Mouse (Mus musculus): Measurements from ENCODE around the gene Myo1a. TPM values are rescaled to one million over a fixed set of nuclear protein-coding genes. Genes with fewer than 3 reads are reported as not detected.

The Myo1a gene
- polyA plus RNA-seq, 1 experiment from 2014 or later: 0.19 TPM

DNA sequence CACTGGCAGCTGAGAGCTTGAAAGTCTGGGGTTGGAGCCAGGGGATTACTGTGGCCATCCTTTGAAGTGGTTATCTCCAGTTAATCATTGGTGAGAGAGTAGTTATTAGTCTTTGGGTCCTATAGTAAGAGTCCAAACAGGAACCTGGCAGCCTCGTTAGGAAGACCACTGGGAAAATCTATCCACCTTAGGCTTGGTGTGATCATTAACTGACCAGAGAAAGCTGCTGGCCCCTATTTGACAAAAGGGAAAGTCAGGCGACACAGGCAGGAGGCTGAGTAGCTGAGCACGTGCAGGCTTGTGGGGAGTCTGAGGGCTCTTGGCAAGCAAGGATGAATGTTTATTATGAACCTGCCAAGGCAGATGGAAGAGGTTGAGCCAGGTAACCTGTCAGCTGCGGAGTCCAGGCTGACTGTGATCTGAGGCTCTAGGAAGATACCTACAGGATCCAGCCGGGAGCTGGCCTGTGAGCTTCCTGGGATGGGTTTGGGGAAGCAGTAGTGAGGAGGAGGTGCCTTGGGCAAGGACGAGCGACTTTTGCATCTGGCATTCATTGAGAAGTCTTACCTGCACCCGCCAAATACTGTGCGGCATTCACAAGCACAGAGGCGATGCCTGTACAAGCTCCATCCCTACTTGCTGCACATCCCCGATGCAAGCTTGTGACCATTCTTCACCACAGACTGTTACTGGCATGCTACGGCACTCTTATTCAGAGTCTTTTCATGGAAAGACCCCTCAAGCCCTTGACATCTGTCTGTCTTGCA, 59.1 kb downstream of the Myo1a start:
- no peak overlapping the region for H3K27ac ChIP-seq (ENCODE audit: low read length)
- no peaks in the 10 kb centered on the region for H3K36me3 ChIP-seq (ENCODE audit: control insufficient read depth, insufficient read depth, low read length)
- no peak overlapping the region for H3K4me3 ChIP-seq (ENCODE audit: low read length)
- no peak overlapping the region for H3K9ac ChIP-seq (ENCODE audit: low read length)
- H3K9me3 ChIP-seq (ENCODE audit: control insufficient read depth, low read length): no peaks in the 10 kb centered on the region
- no peaks in the 10 kb centered on the region for H3K27me3 ChIP-seq (ENCODE audit: control insufficient read depth, insufficient read depth, low read depth, low read length)
- 47% methylated on average over 12 of the region's 12 CpGs for WGBS
- no peaks in the 10 kb centered on the region for H3K4me1 ChIP-seq (replicated peaks; ENCODE audit: control insufficient read depth, insufficient read depth, low read length)
- ATAC-seq (ENCODE audit: low read depth): no peak
- H3K4me2 ChIP-seq (ENCODE audit: low read depth, low read length): no peak overlapping the region

DNA sequence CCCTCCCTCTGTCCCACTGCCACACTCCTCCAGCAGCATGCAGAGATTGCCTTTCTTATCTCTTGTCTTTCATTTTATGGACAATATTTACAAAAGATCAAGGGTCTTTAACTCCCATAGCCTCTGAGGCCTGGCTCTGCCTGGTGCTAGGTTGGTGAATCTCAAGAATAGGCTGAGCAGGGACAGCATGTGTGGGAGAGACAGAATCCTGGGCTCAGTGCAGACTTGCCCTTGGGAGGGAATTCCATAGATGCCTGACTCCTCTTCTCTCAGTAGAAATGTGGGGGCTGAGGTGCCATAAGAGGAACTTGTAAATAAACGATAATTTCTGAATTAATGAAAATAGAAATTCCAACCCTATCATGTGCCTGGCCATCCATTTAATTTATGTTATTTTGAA, 61.6 kb downstream of the Myo1a start:
- Histone ChIP-seq H3K4me1 (replicated peaks; ENCODE audit: control insufficient read depth, insufficient read depth, low read length) (no peaks in the 10 kb centered on the region), H3K27ac (ENCODE audit: low read length) (no peak overlapping the region), H3K4me2 (ENCODE audit: low read depth, low read length) (no peak overlapping the region), H3K9ac (ENCODE audit: low read length) (no peak overlapping the region), H3K4me3 (ENCODE audit: low read length) (no peak overlapping the region), H3K9me3 (ENCODE audit: control insufficient read depth, low read length) (no peaks in the 10 kb centered on the region), H3K36me3 (ENCODE audit: control insufficient read depth, insufficient read depth, low read length) (no peaks in the 10 kb centered on the region), H3K27me3 (ENCODE audit: control insufficient read depth, insufficient read depth, low read depth, low read length) (no peaks in the 10 kb centered on the region)
- no peak for ATAC-seq (ENCODE audit: low read depth)
- WGBS: 52% methylated on average over 1 of the region's 1 CpGs

Other genes with a start within 250 kb of the Myo1a start
- gene Stac3, start 203.5 kb upstream of the Myo1a start, polyA plus RNA-seq (2015; fragmentation: Nextera tagmentation; extraction: Ambion mirVana): 1.3 and 1.8 TPM in 2 replicates
- 155 and 169 TPM in 2 replicates for gene Ndufa4l2, start 190.2 kb upstream of the Myo1a start, polyA plus RNA-seq (2015; fragmentation: Nextera tagmentation; extraction: Ambion mirVana)
- gene Shmt2, start 182.7 kb upstream of the Myo1a start, polyA plus RNA-seq (2015; fragmentation: Nextera tagmentation; extraction: Ambion mirVana): 116 and 119 TPM in 2 replicates
- 1.8 TPM in 2 replicates for gene Nxph4, start 170.6 kb upstream of the Myo1a start, polyA plus RNA-seq (2015; fragmentation: Nextera tagmentation; extraction: Ambion mirVana)
- 78.9 and 83.6 TPM in 2 replicates for gene Lrp1, start 84.0 kb upstream of the Myo1a start, polyA plus RNA-seq (2015; fragmentation: Nextera tagmentation; extraction: Ambion mirVana)
- 47.4 and 49.2 TPM in 2 replicates for gene Stat6, start 62.2 kb upstream of the Myo1a start, polyA plus RNA-seq (2015; fragmentation: Nextera tagmentation; extraction: Ambion mirVana)
- gene Nemp1, start 38.3 kb upstream of the Myo1a start, polyA plus RNA-seq (2015; fragmentation: Nextera tagmentation; extraction: Ambion mirVana): 12.6 and 13.2 TPM in 2 replicates
- 16.2 and 17.9 TPM in 2 replicates for gene Nab2, start 36.6 kb upstream of the Myo1a start, polyA plus RNA-seq (2015; fragmentation: Nextera tagmentation; extraction: Ambion mirVana)
- gene Tac2, start 19.3 kb downstream of the Myo1a start, polyA plus RNA-seq (2015; fragmentation: Nextera tagmentation; extraction: Ambion mirVana): not detected in 2 replicates
- 2.3 and 2.6 TPM in 2 replicates for gene Zbtb39, start 34.4 kb downstream of the Myo1a start, polyA plus RNA-seq (2015; fragmentation: Nextera tagmentation; extraction: Ambion mirVana)
- gene Gpr182, start 46.6 kb downstream of the Myo1a start, polyA plus RNA-seq (2015; fragmentation: Nextera tagmentation; extraction: Ambion mirVana): 16.4 and 17.3 TPM in 2 replicates
- 0.08 TPM in 1 of 2 replicates, not detected in the other for gene Rdh1, start 54.6 kb downstream of the Myo1a start, polyA plus RNA-seq (2015; fragmentation: Nextera tagmentation; extraction: Ambion mirVana)
- gene Rdh16f1, start 54.6 kb downstream of the Myo1a start, polyA plus RNA-seq (2015; fragmentation: Nextera tagmentation; extraction: Ambion mirVana): not detected in 2 replicates
- gene Rdh9, start 71.2 kb downstream of the Myo1a start, polyA plus RNA-seq (2015; fragmentation: Nextera tagmentation; extraction: Ambion mirVana): not detected in 2 replicates
- not detected in 2 replicates for gene Rdh16, start 96.0 kb downstream of the Myo1a start, polyA plus RNA-seq (2015; fragmentation: Nextera tagmentation; extraction: Ambion mirVana)
- gene Rdh19, start 144.8 kb downstream of the Myo1a start, polyA plus RNA-seq (2015; fragmentation: Nextera tagmentation; extraction: Ambion mirVana): not detected in 2 replicates
- not detected in 2 replicates for gene Rdh16f2, start 161.3 kb downstream of the Myo1a start, polyA plus RNA-seq (2015; fragmentation: Nextera tagmentation; extraction: Ambion mirVana)
- gene Rdh7, start 183.6 kb downstream of the Myo1a start, polyA plus RNA-seq (2015; fragmentation: Nextera tagmentation; extraction: Ambion mirVana): 0.69 TPM in 1 of 2 replicates, not detected in the other
- 0.08 TPM in 1 of 2 replicates, not detected in the other for gene Sdr9c7, start 193.3 kb downstream of the Myo1a start, polyA plus RNA-seq (2015; fragmentation: Nextera tagmentation; extraction: Ambion mirVana)

Measured in lung, embryonic 16.5 days (tissue).